Mouse (Mus musculus): ENCODE data around the gene Gm20696. TPM values are rescaled to one million over a fixed set of nuclear protein-coding genes. Genes with fewer than 3 reads are reported as not detected.

Gm20696 gene
- total and polyA plus RNA-seq, 2 experiments from 2014 or later, result 2.5 to 3.6 TPM

DNA sequence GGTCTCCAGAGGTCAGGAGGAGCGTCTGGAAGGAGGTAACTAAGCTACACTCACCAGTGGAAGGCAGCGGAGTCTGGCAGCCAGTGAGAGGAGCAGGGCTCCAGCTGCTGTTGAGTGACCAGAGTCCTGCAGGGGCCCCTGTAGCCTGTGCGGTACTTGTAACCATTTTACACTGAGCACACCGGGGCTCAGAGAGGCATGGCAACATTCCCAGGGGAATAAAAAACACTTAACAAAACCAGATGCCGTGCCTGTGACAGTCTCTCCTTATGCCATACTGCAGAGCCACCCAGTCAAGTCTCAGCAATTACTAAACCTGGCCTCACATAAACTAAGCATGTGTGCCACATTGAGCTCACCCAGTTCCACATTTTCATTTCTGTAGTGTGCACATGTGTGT lies 12.3 kb downstream of the Gm20696 start:
- Histone ChIP-seq H3K9me3 (ENCODE audit: low read length) (no peaks in the 10 kb centered on the region), H3K4me2 (ENCODE audit: low read depth, low read length) (no peak overlapping the region), H3K9ac (replicated peaks; ENCODE audit: low read length) (no peak overlapping the region), H3K36me3 (ENCODE audit: insufficient read depth, low read length) (no peaks in the 10 kb centered on the region), H3K4me3 (ENCODE audit: low read length) (no peak overlapping the region), H3K27me3 (ENCODE audit: insufficient read depth, low read length) (no peaks in the 10 kb centered on the region), H3K4me1 (ENCODE audit: insufficient read depth, low read length) (no peaks in the 10 kb centered on the region), H3K27ac (no peak overlapping the region)
- WGBS, result 34% methylated on average over 5 of the region's 5 CpGs
- ATAC-seq, result no peak
- no peak for TF ChIP-seq CTCF (IDR thresholded peaks at IDR 0.05; ENCODE audit: low read depth)
- no peak for DNase-seq (ENCODE audit: low spot score)

DNA sequence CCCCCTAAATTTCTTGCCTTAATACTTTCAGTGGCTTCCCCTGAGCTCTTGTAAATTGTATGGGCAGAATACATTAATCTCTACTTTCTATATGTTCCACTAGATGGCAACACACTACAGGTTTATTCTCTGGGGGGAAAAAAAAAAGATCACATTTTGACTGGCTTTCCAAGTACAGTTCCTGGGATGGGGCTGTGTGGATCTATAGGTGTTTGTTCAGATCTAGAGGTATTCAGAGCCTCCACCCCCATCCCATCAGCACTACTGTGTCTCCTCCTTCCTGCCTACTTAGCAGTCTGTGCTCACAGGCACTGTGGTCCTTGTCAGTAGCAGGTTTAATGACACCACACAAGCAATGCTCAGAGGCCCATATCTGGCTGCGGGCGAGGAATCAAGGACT lies 14.3 kb downstream of the Gm20696 start:
- peak; percentile 56 for TF ChIP-seq CTCF (IDR thresholded peaks at IDR 0.05; ENCODE audit: low read depth)
- Histone ChIP-seq H3K4me1 (ENCODE audit: insufficient read depth, low read length) (no peaks in the 10 kb centered on the region), H3K27ac (no peak overlapping the region), H3K9ac (replicated peaks; ENCODE audit: low read length) (no peak overlapping the region), H3K27me3 (ENCODE audit: insufficient read depth, low read length) (no peaks in the 10 kb centered on the region), H3K4me3 (ENCODE audit: low read length) (no peak overlapping the region), H3K9me3 (ENCODE audit: low read length) (no peaks in the 10 kb centered on the region), H3K36me3 (ENCODE audit: insufficient read depth, low read length) (no peaks in the 10 kb centered on the region), H3K4me2 (ENCODE audit: low read depth, low read length) (no peak overlapping the region)
- ATAC-seq (0 out of 2 replicates have a peak, but pooled peaks have one; percentile 17), DNase-seq (ENCODE audit: low spot score) (peak; percentile 58)
- 84% methylated on average over 2 of the region's 2 CpGs for WGBS

DNA sequence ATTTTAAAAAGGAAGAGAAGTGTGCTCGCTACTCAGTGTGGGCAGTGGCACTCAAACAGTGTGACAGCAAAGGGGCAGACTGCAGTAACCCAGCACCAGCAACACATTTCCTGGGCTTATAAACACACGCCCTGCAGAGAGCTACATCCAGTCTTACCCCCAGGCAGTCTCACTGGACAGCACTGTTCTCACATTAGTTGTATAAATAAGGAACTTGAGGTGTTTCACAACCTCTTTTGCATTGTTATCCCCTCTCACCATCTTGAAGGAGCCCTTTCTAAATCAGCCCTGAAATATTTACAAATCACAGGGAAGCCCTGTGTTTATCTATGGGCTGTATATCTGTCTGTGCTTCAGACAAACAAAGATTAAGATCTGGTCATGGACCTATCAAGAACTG lies 17.3 kb downstream of the Gm20696 start:
- WGBS, result 87% methylated on average over 2 of the region's 2 CpGs
- Histone ChIP-seq H3K9ac (replicated peaks; ENCODE audit: low read length) (no peak overlapping the region), H3K4me1 (ENCODE audit: insufficient read depth, low read length) (no peaks in the 10 kb centered on the region), H3K9me3 (ENCODE audit: low read length) (no peaks in the 10 kb centered on the region), H3K4me3 (ENCODE audit: low read length) (no peak overlapping the region), H3K4me2 (ENCODE audit: low read depth, low read length) (no peak overlapping the region), H3K36me3 (ENCODE audit: insufficient read depth, low read length) (no peaks in the 10 kb centered on the region), H3K27ac (no peak overlapping the region), H3K27me3 (ENCODE audit: insufficient read depth, low read length) (no peaks in the 10 kb centered on the region)
- ATAC-seq (no peak), DNase-seq (ENCODE audit: low spot score) (no peak)
- no peak for TF ChIP-seq CTCF (IDR thresholded peaks at IDR 0.05; ENCODE audit: low read depth)

DNA sequence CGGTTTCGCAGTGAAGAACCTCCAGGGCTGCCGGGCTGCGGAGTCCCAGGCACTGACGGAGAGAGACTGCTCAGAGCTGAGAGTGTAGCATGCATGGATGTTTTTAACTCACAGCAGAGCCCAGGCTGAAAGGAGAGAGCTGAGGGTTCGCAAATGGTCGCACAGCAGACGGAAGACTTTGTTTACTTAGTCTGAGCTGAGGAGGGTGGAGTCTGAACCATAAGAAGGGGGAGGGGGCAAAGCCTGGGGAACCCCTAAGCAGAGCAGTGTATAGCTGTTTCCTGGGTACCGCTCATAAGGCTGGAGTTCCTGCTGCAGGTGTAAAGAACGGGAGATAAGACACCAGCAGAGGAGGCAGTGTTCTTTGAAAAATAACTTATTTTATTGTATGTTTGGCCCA lies 20.3 kb downstream of the Gm20696 start:
- Histone ChIP-seq H3K4me3 (ENCODE audit: low read length) (no peak overlapping the region), H3K4me2 (ENCODE audit: low read depth, low read length) (no peak overlapping the region), H3K9me3 (ENCODE audit: low read length) (no peaks in the 10 kb centered on the region), H3K27ac (no peak overlapping the region), H3K36me3 (ENCODE audit: insufficient read depth, low read length) (peaks cover 4% of the 10 kb centered on the region; the same call in 1 of the 2 replicates), H3K27me3 (ENCODE audit: insufficient read depth, low read length) (no peaks in the 10 kb centered on the region), H3K9ac (replicated peaks; ENCODE audit: low read length) (no peak overlapping the region), H3K4me1 (ENCODE audit: insufficient read depth, low read length) (no peaks in the 10 kb centered on the region)
- ATAC-seq (no peak), DNase-seq (ENCODE audit: low spot score) (no peak)
- WGBS, result 76% methylated on average over 10 of the region's 10 CpGs
- no peak for TF ChIP-seq CTCF (IDR thresholded peaks at IDR 0.05; ENCODE audit: low read depth)

DNA sequence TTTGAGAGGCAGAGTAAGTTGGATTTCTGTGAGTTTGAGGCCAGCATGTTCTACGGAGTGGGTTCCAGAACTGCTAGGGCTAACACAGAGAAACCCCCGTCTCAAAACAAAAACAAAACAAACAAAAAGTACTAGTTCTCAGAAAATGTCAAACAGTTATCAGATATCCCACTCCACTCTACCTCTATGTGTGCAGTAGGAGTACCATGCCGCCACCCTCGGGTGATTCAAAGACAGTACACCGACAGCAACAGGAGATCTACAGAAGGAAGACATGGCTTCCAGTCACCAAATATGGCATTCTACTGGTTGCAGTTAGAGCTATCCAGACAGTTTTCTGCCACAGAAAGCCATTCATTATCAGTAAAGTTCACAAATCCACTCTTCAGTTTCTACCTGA lies 21.7 kb downstream of the Gm20696 start:
- ATAC-seq (no peak), DNase-seq (ENCODE audit: low spot score) (no peak)
- TF ChIP-seq CTCF (IDR thresholded peaks at IDR 0.05; ENCODE audit: low read depth), result no peak
- peaks cover 4% of the 10 kb centered on the region; the same call in 1 of the 2 replicates for H3K36me3 ChIP-seq (ENCODE audit: insufficient read depth, low read length)
- H3K9me3 ChIP-seq (ENCODE audit: low read length), result no peaks in the 10 kb centered on the region
- H3K27ac ChIP-seq, result no peak overlapping the region
- H3K4me3 ChIP-seq (ENCODE audit: low read length), result no peak overlapping the region
- 90% methylated on average over 5 of the region's 5 CpGs for WGBS
- H3K4me1 ChIP-seq (ENCODE audit: insufficient read depth, low read length), result no peaks in the 10 kb centered on the region
- H3K9ac ChIP-seq (replicated peaks; ENCODE audit: low read length), result no peak overlapping the region
- no peaks in the 10 kb centered on the region for H3K27me3 ChIP-seq (ENCODE audit: insufficient read depth, low read length)
- H3K4me2 ChIP-seq (ENCODE audit: low read depth, low read length), result no peak overlapping the region

DNA sequence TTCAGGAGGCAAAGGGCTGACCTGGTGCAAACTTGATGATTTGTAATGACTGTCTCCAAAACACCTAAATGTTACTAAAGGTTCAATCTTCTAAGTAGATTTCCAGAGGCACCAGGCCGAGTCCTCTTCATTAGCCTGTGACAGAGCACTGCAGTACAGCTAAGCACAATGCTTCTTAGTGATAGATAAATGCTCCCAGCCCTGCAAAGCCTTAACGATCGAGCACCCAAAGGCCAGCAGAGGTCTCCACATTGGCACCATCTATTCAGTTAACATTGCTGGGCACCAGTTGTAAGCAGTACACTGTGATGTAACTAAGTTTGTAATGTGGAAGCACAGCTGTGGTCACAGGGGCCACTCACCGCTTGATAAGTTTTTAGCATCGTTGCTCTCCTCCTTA lies 22.2 kb downstream of the Gm20696 start:
- Histone ChIP-seq H3K4me1 (ENCODE audit: insufficient read depth, low read length) (no peaks in the 10 kb centered on the region), H3K27me3 (ENCODE audit: insufficient read depth, low read length) (no peaks in the 10 kb centered on the region), H3K36me3 (ENCODE audit: insufficient read depth, low read length) (peaks cover 6% of the 10 kb centered on the region; the same call in 1 of the 2 replicates), H3K9ac (replicated peaks; ENCODE audit: low read length) (no peak overlapping the region), H3K4me3 (ENCODE audit: low read length) (no peak overlapping the region), H3K9me3 (ENCODE audit: low read length) (no peaks in the 10 kb centered on the region), H3K27ac (no peak overlapping the region), H3K4me2 (ENCODE audit: low read depth, low read length) (no peak overlapping the region)
- DNase-seq (ENCODE audit: low spot score) (no peak), ATAC-seq (no peak)
- WGBS, result 80% methylated on average over 5 of the region's 5 CpGs
- no peak for TF ChIP-seq CTCF (IDR thresholded peaks at IDR 0.05; ENCODE audit: low read depth)

DNA sequence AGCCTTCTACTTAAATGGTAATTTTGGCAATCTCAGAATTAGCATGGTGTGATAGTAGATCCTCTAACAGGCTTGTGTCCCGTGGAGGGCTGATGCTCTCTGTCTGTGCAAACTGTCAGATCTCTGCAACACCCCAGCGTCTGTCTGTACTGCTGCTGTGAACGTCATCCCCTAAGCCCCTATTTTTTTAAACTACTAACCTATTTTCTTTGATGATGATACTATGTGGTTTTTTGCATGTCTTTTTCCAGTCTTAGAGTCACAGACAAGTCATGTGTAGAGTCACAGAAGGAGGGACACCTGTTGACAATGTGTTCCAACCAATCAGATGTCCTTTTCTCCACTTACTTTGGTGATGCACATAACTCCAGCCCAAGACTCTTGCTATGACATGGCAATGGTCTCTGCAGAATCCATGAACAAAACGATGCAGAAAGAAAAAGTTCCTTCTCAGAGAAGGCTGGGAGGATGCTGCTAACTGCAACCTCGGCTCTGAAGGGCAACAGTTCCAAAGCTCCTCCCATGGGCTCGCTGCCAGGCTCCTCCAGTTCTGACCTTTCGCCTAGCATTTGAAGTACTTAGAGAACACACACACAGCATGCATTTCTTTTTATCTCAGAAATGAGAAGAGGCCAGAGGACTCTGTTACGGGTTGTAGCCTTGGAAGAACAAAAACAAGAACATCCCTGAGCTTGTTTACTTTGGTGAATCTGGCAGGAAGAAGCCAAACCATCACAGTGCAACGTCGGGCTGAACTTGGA lies 23.0 kb downstream of the Gm20696 start:
- H3K4me2 ChIP-seq (ENCODE audit: low read depth, low read length), result no peak overlapping the region

More for the DNA sequence above, 23.0 kb downstream of the Gm20696 start:
- TF ChIP-seq CTCF (IDR thresholded peaks at IDR 0.05; ENCODE audit: low read depth), result no peak
- peak; percentile 24 for DNase-seq (ENCODE audit: low spot score)
- no peaks in the 10 kb centered on the region for H3K4me1 ChIP-seq (ENCODE audit: insufficient read depth, low read length)
- H3K27ac ChIP-seq, result no peak overlapping the region
- H3K9ac ChIP-seq (replicated peaks; ENCODE audit: low read length), result no peak overlapping the region
- no peaks in the 10 kb centered on the region for H3K27me3 ChIP-seq (ENCODE audit: insufficient read depth, low read length)
- no peak for ATAC-seq
- 51% methylated on average over 10 of the region's 10 CpGs for WGBS
- H3K9me3 ChIP-seq (ENCODE audit: low read length), result no peaks in the 10 kb centered on the region
- H3K4me3 ChIP-seq (ENCODE audit: low read length), result no peak overlapping the region
- peaks cover 10% of the 10 kb centered on the region; the same call in 1 of the 2 replicates for H3K36me3 ChIP-seq (ENCODE audit: insufficient read depth, low read length)

All from hindbrain, postnatal 0 days (tissue).